Mouse (Mus musculus) E14TG2a.4 (cell line): ENCODE data around the gene Dusp18.

Experiments
- CTCF ChIP-seq: conservative IDR thresholded peaks from 2 replicates; pipeline ENCODE4 v1.5.1; 2014; ENCODE audit warnings: low read length
- POU5F1 ChIP-seq: IDR thresholded peaks from 2 replicates; pipeline ENCODE4 v1.6.1; 2014; ENCODE audit warnings: low read length, borderline replicate concordance

GRCm38 (mm10) chr11:3936318-3936717, 41.3 kb downstream of the Dusp18 start:
- TF ChIP-seq CTCF: no peak
- TF ChIP-seq POU5F1: no peak
